In the genomic region with DNA sequence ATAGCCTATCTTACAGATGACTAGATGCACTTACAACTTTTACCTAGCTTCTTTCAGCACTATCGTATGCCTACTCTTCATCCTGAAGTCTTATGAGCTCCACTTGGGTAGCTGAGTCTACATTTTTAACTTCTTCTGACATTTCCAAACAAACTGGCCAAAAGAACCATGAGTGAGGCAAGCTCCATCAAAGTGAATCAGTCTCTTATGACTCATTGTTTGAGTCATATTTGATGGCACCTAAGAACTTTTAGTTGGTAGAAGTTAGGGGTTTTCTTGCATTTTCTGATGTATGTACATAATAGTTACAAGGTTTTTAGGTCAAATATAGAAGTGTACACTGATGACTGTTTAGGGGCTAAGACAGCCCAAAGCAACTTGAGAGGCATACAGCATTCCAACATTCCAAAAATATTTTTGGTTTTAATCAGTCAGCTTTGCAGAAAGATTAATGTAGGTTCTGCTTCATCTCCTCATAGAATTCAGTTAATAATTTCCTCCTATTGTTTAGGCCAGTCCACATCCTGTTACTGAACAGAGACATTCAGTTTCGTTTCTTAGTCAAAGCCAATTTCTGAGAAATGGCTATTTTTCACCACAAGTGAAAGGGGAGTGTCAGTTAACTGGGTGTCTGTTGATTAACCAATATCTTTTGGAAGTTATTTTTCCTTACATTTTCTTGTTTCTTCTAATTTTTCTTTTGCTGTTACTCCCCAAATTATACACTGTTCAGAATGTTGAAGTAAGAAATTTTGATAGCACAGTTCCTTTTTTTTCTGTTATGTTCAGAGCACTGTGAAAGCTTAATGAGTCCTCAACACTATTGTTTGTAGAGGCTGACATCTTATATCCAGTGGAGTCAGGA, we compare ENCODE assay signal across 12 mouse cellular contexts. TPM values are rescaled to one million over a fixed set of nuclear protein-coding genes. Genes with fewer than 3 reads are reported as not detected.
DNase-seq lines count a peak whose midpoint lies in the region; ATAC-seq and TF ChIP-seq lines count a peak whose summit lies in the region.
"Had no signal": no experiment of that assay in that cellular context is flagged by ENCODE, and none has a peak within 500 bp of the region (broad histone marks: within the 10 kb centered on the region; RNA-seq: fewer than 3 reads in every experiment).

No protein-coding gene starts in this region.

- peak; percentile 19; the same call in 1 of the 2 replicates for ATAC-seq in heart, embryonic 11.5 days (replicated peaks; ENCODE audit: insufficient number of reproducible peaks, low FRiP score, low TSS enrichment)
- ATAC-seq in stomach, embryonic 16.5 days (ENCODE audit: insufficient read depth, low FRiP score): peak; percentile 29; the same call in 1 of the 2 replicates
- no peak; the same call in 1 of the 2 replicates for ATAC-seq in stomach, postnatal 0 days (ENCODE audit: low FRiP score, low TSS enrichment)
- peak; percentile 93 for ATAC-seq in inflammation-experienced regulatory T-cells, adult 6 months

- DNase-seq in heart, postnatal 4 days: no peak
- DNase-seq in stomach, postnatal 0 days (ENCODE audit: low spot score): no peak
- peak; percentile 80 for DNase-seq in splenic B cell, adult 2 months (ENCODE audit: low read depth, low spot score)
- no peak for DNase-seq in embryo, embryonic 11 days
- DNase-seq in gastrocnemius, postnatal 36 days: no peak
- DNase-seq: adrenal gland, postnatal 14 days; cerebellum, postnatal 10 days; gastrocnemius, postnatal 14 days; layer of hippocampus, postnatal 36 days had no signal

- no peaks in the 10 kb centered on the region for H3K27me3 ChIP-seq in heart, embryonic 11.5 days (ENCODE audit: control insufficient read depth, insufficient read depth, low read length)
- H3K27me3 ChIP-seq in stomach, embryonic 16.5 days (ENCODE audit: control insufficient read depth, insufficient read depth, low read length): no peaks in the 10 kb centered on the region
- no peaks in the 10 kb centered on the region for H3K27me3 ChIP-seq in stomach, postnatal 0 days (ENCODE audit: control insufficient read depth, insufficient read depth, low read length)
- H3K27me3 ChIP-seq in splenic B cell, adult 2 months (ENCODE audit: control insufficient read depth, insufficient read depth, low read length, poor library complexity, severe bottlenecking): no peaks in the 10 kb centered on the region

- no peak overlapping the region for H3K4me2 ChIP-seq in heart, embryonic 11.5 days
- no peak overlapping the region for H3K4me2 ChIP-seq in stomach, embryonic 16.5 days (ENCODE audit: low read depth, low read length)
- no peak overlapping the region for H3K4me2 ChIP-seq in stomach, postnatal 0 days (replicated peaks; ENCODE audit: low read depth)

- no peak for TF ChIP-seq CTCF in stomach, postnatal 0 days (IDR thresholded peaks at IDR 0.05; ENCODE audit: low read depth)

- intact Hi-C loops in gastrocnemius, postnatal 36 days (cut with DNase I): no loop called here

- WGBS in heart, embryonic 11.5 days (ENCODE audit: insufficient replicate concordance): 64% methylated on average over 2 of the region's 2 CpGs
- WGBS in stomach, embryonic 16.5 days: 54% methylated on average over 2 of the region's 2 CpGs
- WGBS in stomach, postnatal 0 days: 52% methylated on average over 2 of the region's 2 CpGs

- H3K9ac ChIP-seq in heart, embryonic 11.5 days (ENCODE audit: low read depth, low read length): no peak overlapping the region
- no peak overlapping the region for H3K9ac ChIP-seq in stomach, embryonic 16.5 days (ENCODE audit: low read length)
- H3K9ac ChIP-seq in stomach, postnatal 0 days (ENCODE audit: low read length): no peak overlapping the region

- no peak for TF ChIP-seq EP300 in stomach, postnatal 0 days (optimal IDR thresholded peaks at IDR 0.05)

- no peaks in the 10 kb centered on the region for H3K9me3 ChIP-seq in heart, embryonic 11.5 days (replicated peaks; ENCODE audit: control insufficient read depth, low read length)
- H3K9me3 ChIP-seq in stomach, embryonic 16.5 days (replicated peaks; ENCODE audit: control insufficient read depth, low read length): no peaks in the 10 kb centered on the region
- H3K9me3 ChIP-seq in stomach, postnatal 0 days (ENCODE audit: control insufficient read depth, low read length): no peaks in the 10 kb centered on the region

- H3K36me3 ChIP-seq in heart, embryonic 11.5 days (ENCODE audit: control insufficient read depth, insufficient read depth, low read length): no peaks in the 10 kb centered on the region
- H3K36me3 ChIP-seq in stomach, embryonic 16.5 days (ENCODE audit: control insufficient read depth, insufficient read depth, low read length): no peaks in the 10 kb centered on the region
- no peaks in the 10 kb centered on the region for H3K36me3 ChIP-seq in stomach, postnatal 0 days (ENCODE audit: control insufficient read depth, insufficient read depth, low read length)
- no peaks in the 10 kb centered on the region for H3K36me3 ChIP-seq in splenic B cell, adult 2 months (ENCODE audit: control insufficient read depth, insufficient read depth, low read length, poor library complexity, severe bottlenecking)

- no peak overlapping the region for H3K27ac ChIP-seq in heart, embryonic 11.5 days (ENCODE audit: low read depth, low read length)
- H3K27ac ChIP-seq in stomach, embryonic 16.5 days (ENCODE audit: low read length): no peak overlapping the region
- H3K27ac ChIP-seq in stomach, postnatal 0 days (replicated peaks): no peak overlapping the region

- no peak overlapping the region for H3K4me3 ChIP-seq in heart, embryonic 11.5 days (ENCODE audit: low read depth, low read length)
- H3K4me3 ChIP-seq in stomach, embryonic 16.5 days (replicated peaks; ENCODE audit: low read length): no peak overlapping the region
- no peak overlapping the region for H3K4me3 ChIP-seq in stomach, postnatal 0 days (ENCODE audit: low read depth, low read length)

- H3K4me1 ChIP-seq in heart, embryonic 11.5 days (ENCODE audit: control insufficient read depth, insufficient read depth, low read length): no peaks in the 10 kb centered on the region
- no peaks in the 10 kb centered on the region for H3K4me1 ChIP-seq in stomach, embryonic 16.5 days (ENCODE audit: control insufficient read depth, insufficient read depth, low read length)
- H3K4me1 ChIP-seq in stomach, postnatal 0 days (replicated peaks; ENCODE audit: control insufficient read depth, insufficient read depth): no peaks in the 10 kb centered on the region

RNA-seq across cellular contexts. Expression of a gene that starts 21.4 kb away (rescaled TPM):
- 0.31 and 0.60 TPM in 2 replicates for polyA plus RNA-seq in heart, embryonic 11.5 days (2014; fragmentation: Nextera tagmentation; extraction: Ambion mirVana)
- 1 to 10 TPM; 3.1 to 4.3 TPM for total RNA-seq in heart, postnatal 4 days (2021)
- polyA plus RNA-seq in stomach, embryonic 16.5 days (2015; fragmentation: Nextera tagmentation; extraction: Ambion mirVana): 0.14 and 0.75 TPM in 2 replicates
- 0.15 and 0.23 TPM in 2 replicates for polyA plus RNA-seq in stomach, postnatal 0 days (2015; fragmentation: Nextera tagmentation; extraction: Ambion mirVana)
- polyA plus RNA-seq in inflammation-experienced regulatory T-cells, adult 6 months (2017; shearing (Covaris generic)): 100 to 1,000 TPM in 1 of 3 experiments, 10 to 100 TPM in 2; 79.1 to 101 (median 99.8) TPM
- total RNA-seq in gastrocnemius, postnatal 36 days (2021): 1 to 10 TPM; 1.8 to 2.6 TPM

Comparison
In these comparisons a context has a peak if more than half of its experiments do, and no peak if none do; other contexts are left out.
1. RNA of a gene that starts 21.4 kb away (polyA plus RNA-seq): 79.1 to 101 TPM in inflammation-experienced regulatory T-cells, adult 6 months; 0.31 to 0.60 TPM in heart, embryonic 11.5 days, 0.15 to 0.23 TPM in stomach, postnatal 0 days and 0.14 to 0.75 TPM in stomach, embryonic 16.5 days; every median in the first group is over 10 times any median in the second.